Mouse (Mus musculus) embryonic stem cell, embryonic (primary cell): ENCODE measurements at regions not wholly inside any gene's neighbourhood (a gene's known extent, or its start where the extent isn't known, plus 50 kb on each side); places are given as distances from the start of the nearest gene placed in this dataset.
"Not testable (repeated sequence)": the region's sequence is repeated elsewhere in the genome, so short reads cannot be mapped to it uniquely, and the experiment has no call there.

Source experiments
- CTCF ChIA-PET, 4 experiments: fragments of 300-600 bp in 2 of 4; fragments of 350-600 bp in 2 of 4; sonication (Branson Sonifier 250); formaldehyde crosslinking; loops; one replicate each; lab custom pipeline; 2022; ENCODE audit warnings: inconsistent platforms in 2 of 4; lab: Charles Lee
- POLR2A ChIA-PET, 4 experiments: fragments of 300-600 bp in 2 of 4; fragments of 350-600 bp in 2 of 4; sonication (Branson Sonifier 250); formaldehyde crosslinking; loops; one replicate each; lab custom pipeline; 2022; ENCODE audit warnings: antibody characterized with exemption in 4 of 4, inconsistent platforms in 1 of 4; lab: Charles Lee

DNA sequence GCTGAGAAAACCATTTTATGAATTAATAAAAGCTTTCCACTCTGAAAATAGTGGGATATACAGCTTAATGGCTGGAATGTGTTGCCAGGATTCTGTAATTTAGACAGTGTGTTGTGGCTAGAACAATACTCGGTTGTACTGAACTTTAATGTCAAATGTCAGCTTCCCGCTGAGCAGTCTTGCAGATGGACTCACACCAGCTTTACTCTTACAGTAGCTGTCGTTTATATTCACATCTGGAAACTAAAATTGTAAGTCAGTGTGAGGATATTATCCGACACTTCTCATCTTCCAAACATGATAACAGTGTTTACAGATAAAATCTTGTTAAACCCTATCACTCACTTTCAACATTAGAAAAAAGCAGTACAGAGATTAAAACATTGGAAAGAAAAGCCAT is 328.3 kb upstream of the Gje1 start:
- POLR2A ChIA-PET, result interaction anchor here in 1 of 4 experiments (0.6 kb wide), 1 partner anchor 620 kb away, joined by 3 read pairs; no protein-coding TSS in a partner anchor
- CTCF ChIA-PET, result no interaction called here

DNA sequence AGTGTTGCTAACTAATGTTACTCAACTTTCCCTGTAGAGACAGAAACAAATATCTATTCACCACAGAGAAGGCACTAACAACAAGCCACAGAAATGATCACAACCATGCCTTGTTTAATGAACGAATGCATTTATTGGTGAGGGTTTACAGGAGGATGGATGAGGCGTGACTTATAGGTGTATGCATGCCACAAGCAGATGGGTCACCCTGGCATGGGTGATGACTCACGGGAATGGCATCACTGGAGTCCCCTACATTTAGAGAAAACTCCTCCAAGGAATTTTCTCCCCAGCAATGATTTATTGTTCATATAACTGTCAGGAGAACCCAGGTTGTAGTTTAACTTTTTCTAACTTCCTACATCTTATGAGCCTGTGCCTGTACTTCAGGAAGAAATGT is 319.6 kb upstream of the Gje1 start:
- ChIA-PET POLR2A (no interaction called here), CTCF (no interaction called here)

DNA sequence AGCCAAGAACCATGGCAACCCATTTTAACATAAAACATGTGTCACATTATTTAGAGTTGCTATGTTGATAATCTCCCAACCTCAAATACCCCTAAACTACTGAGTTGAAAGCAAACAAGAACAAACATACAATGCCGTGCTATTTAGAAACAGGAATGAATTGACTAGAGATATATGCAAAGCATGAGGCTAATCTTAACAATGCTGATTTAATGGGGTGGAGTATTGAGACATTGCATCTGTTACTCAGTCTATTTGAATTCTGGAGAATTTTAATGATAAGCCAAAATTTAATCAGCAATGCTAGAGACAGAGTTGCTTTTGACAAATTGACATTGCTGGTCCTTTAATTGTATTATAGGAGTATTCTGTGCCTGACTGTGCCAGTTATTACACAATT is 313.5 kb upstream of the Gje1 start:
- ChIA-PET CTCF (no interaction called here), POLR2A (no interaction called here)

DNA sequence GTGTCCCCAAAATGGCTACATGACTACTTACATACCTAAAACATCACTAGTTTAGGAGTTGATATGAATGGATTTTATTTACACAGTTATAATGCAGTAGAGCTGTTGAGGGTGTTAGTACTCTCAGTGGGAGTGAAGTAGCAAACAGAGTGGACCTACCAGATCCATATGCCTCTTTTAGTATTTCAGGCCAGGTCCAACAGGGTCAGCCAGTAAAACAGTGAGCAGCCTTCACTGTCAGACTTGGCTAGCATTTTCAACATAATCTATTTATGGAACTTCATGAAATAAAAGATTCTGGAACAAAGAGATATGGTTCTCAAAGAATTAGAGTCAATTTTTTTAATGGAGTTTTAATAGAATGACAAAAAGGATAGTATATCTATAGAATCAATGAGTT is 311.1 kb upstream of the Gje1 start:
- POLR2A ChIA-PET, result no interaction called here
- CTCF ChIA-PET, result no interaction called here

DNA sequence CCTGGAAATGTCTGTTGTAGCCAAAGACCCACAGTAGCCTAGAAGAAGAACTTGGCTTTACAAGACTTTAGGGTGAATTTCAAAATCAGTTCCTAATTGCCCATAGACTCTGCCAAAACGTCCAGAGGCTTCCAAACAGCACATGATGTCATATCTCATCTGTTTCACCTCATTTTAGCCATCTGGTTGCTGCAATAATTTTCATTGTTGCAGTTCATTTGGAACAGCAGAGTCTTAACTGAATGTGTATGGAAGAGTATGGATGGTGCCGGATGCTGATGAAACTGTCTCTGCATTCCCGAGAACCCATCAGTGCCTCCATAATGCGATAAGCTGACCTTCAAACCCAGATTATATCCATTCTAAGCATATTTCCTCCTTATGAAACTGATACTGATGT is 295.9 kb upstream of the Gje1 start:
- CTCF ChIA-PET, result no interaction called here
- POLR2A ChIA-PET, result no interaction called here

DNA sequence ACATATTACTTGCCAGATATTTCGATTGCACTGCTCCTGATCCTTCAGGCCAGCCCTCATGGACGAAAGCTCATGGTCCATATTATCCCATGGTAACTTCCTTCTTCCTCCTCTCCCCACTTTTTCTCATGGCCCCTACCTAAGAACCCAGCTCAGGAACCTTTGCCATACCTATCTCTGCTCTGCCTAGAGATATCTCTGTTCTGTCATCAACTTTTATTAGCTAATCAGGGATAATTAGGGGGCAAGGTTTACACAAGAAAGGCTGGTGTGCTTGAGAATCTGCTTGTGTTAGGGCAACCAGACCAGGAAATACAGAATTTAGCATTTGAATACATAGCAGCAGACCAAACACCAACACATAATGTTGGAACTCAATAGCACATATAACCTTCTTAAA is 278.4 kb upstream of the Gje1 start:
- ChIA-PET POLR2A (no interaction called here), CTCF (no interaction called here)

DNA sequence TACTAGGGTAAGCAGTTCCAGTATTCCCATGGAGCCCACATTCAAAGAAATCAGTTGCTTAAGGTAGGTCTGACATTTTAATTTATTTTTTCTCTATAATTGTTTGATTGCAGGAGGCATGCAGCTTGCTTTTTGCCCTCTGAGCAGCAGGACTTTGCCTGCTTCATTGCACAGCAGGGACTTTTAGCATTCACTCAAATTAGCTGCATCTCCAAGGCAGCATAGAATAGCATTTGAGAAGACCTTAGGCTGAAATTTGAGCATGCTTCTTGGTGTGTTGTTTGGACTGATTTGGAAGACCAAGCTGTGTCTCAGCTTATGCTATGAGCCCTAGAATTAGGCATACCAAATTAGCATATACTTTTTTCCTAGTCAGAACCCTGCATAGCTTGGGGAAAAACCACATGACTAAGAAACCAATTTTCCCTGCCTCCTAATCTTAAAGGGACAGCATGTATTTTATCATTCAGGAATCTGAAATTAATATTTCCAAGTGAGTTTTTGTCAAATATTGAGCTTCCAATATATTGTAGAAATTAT is 271.7 kb upstream of the Gje1 start:
- POLR2A ChIA-PET, result no interaction called here

DNA sequence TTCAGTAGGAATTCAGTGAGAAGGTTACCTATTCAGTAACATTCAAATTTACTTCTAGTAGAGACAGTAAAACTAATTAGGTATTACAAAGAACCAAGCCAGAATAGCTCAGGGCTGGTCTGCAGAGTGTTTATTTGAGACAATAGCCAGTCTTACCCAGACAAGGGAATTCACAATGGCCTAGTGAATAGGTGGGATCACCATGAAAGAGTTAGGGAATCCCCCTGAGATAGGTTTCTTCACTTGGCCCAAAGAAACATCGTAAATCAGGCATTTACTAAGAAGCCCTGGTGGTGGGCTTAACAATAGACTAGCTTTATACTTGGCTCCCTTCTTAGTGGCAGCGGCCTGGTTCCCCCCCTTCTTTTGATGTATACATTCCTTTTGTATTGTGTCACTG is 268.6 kb upstream of the Gje1 start:
- CTCF ChIA-PET, result not testable (repeated sequence)
- POLR2A ChIA-PET, result interaction anchor here in 3 of 4 experiments (1.0 to 4.2 kb wide), 5 partner anchors 16 to 277 kb away, joined by 3 to 24 read pairs (median 4); no protein-coding TSS in a partner anchor

More for the DNA sequence above, 271.7 kb upstream of the Gje1 start:
- CTCF ChIA-PET, result no interaction called here

DNA sequence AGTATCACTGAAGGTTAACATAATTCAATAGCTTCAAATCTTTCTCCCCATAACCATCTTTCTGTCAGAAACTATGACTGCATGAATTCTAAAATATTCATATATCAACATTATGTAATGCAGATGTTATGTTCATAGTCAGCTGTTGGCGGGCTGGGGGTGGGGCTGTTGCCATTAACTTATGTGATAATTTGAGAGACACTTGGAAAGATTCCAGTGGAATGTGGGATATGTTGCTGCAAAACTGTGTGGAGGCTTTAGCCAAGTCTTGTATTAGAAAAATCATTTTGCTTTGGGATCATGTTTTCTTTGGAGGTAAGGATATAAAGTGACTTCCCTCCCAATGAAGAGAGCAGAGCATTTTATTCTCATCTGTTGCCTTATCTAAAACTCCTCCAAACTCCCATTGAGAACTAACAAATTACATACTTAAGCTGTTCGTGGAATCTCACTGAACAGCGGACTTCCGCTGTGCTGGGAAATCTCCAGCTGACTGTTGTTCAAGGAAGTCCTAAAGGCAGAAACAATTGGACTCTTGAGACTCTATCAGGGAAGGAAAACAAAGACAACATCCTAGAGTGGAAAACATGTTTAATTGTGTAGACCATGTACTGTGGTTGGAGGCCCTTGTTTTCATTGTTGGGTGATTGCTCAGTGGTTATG is 260.2 kb upstream of the Gje1 start:
- POLR2A ChIA-PET, result no interaction called here
- CTCF ChIA-PET, result no interaction called here

DNA sequence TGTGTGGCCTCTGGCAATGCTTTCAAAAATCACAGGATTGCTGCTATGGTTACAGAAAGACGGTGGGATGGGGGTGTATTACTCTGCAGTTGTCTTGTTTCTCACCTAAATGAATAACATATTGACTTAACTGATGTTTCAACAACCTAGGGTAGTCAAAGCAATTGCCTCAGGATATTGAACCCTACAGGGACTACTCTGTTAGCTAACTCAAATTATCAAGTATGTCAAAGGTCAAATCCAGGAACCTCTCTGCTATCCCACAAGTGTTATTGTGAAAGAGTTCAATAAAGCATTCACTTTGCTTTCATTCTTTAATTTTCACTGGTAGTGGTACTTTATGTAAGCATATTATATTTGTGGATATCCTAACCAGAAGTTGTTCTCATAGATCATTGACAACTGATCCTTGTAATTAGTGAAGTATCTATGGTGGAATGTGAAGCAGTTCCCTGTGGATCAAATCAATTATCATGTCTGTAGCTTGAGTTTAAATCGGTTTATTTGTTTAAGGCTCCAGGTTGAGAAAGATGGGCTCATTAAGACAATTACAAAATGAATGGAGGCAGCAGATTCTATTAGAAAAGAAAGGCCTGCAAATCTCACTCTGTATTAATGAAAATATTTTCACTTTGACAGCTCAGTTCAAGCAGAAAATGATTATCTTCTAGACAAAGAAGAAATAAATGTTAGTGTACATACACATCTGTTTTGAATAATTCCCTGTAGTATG is 259.4 kb upstream of the Gje1 start:
- ChIA-PET POLR2A (no interaction called here), CTCF (no interaction called here)

DNA sequence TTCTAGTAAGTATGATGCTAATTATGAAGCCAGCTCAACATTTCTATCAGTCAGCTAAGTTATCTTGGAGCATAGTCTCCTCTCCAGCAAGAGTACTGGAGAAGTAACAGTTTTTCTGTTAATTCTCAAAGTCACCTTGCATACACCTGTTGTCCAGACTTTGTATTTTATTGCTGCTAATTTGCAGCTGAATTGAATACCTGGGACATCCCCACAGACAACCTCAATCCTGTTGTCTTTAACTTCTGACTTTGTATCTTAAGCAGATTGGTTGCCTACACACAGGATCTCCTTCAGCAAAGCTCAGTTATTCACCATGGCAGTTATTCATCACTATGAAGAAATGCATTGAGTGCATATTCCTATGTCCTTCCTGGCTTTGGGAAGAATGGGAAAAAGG is 251.7 kb upstream of the Gje1 start:
- ChIA-PET CTCF (no interaction called here), POLR2A (interaction anchor here in 3 of 4 experiments (0.8 to 3.8 kb wide), 4 partner anchors 15 to 17 kb away, joined by 3 to 24 read pairs (median 7); no protein-coding TSS in a partner anchor)

DNA sequence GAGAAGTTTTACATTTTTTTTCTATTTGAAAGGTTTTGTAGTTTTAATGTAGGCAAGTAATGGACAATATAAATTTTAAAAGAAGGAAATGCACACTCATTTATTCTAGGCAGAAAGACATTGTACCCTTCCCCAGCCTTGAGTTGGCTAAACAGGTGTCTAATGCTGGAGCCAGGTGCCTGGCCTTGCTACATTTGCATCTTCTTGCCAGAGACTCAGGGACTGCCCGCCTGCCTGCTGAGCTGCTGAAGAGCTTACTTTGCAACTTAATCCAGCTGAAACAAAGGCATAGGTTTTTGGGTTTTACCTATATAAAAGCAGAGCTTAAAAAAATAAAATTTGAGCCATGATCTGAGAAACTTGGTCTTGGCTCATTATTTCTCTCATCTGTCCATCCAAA is 249.6 kb upstream of the Gje1 start:
- CTCF ChIA-PET, result no interaction called here
- POLR2A ChIA-PET, result interaction anchor here in 2 of 4 experiments (0.7 to 3.8 kb wide), 3 partner anchors 17 to 19 kb away, joined by 3 to 24 read pairs (median 4); no protein-coding TSS in a partner anchor

DNA sequence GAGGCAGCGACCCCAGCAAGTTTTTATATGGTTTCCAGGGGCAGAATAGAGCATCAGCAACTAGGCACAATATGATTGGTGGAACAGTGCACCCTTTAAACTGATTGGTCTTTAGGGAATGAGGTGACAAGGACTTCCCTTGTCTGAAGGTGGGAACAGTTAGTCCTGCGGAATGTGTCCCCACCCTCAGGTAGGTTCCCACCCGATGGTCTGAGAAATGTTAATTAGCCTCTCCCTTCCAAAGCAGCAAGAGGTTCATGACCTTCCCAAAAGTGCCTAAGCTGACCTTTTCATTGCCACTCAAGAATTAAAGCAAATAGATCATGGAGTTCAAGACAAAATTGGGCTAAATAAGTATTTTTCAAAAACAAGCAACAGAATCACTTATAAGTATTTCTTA is 248.8 kb upstream of the Gje1 start:
- CTCF ChIA-PET, POLR2A ChIA-PET: not testable (repeated sequence)

DNA sequence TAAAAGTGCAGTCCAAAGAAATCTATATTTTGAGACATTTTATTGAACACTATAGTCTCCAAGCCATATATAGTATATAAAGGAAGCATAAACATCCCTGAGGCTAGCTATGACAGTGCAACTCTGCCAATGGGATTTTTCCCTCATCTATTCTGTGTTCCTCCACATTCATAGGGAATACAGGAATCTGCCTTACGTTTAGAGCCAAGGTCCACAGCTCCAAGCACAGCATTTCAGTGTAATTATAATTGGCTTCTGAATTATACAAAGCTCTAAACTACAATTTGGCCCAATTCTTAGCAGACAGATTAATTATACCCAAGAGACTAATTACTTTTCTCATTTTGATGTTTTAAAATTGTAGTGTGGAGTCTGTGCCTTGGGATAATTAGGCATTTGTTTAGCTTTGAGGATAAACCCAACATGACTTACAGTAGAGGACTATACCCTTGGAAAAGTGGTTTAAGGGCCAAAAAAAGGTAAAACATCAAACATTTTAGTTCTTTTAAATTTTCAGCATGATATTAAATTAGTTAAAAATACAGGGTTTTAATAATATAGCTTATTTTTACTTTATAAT is 235.0 kb upstream of the Gje1 start:
- ChIA-PET POLR2A (interaction anchor here in 1 of 4 experiments (1.2 kb wide), 1 partner anchor 9 kb away, joined by 3 read pairs; no protein-coding TSS in a partner anchor), CTCF (no interaction called here)

DNA sequence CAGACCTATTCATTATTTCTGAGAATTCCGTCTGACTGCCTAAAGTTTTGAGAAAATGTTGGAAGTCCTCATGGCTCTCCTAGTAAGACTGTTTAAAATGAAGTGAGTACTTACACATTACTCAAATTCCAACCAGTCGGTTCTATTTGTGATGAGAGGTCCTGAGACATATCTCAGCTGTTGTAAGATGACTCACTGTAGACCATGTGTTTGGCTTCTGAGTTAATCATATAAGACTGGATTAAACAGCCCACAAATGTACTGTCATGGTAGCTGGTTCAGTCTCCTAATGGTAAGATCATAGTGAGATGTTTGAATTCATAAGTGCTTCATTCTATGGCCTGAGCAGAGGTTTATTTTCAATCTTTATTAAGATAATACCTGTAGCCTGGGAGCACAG is 223.9 kb upstream of the Gje1 start:
- ChIA-PET CTCF (no interaction called here), POLR2A (no interaction called here)
